Mouse (Mus musculus) cerebellum, postnatal 25 days (tissue): Measurements from ENCODE around the gene Gm266.

Experiments
- DNase-seq, 2 experiments: peaks; one replicate each; pipeline ENCODE4 v3.0.0; 2021; ENCODE audit warnings: mixed read lengths in 2 of 2

Gm266 gene

GRCm38 (mm10) chr12:111434745-111435327, 50.8 kb downstream of the Gm266 start:
- no peak for DNase-seq
